Mouse (Mus musculus) CD4-positive helper T cell, adult 2 months (primary cell): ENCODE data around the gene Mrgpra2a.
"Not testable (repeated sequence)": the region's sequence is repeated elsewhere in the genome, so short reads cannot be mapped to it uniquely, and the experiment has no call there.

ENCODE experiments used
- DNase-seq: peaks from one replicate; pipeline ENCODE4 v3.0.0-alpha.2; 2012; ENCODE audit warnings: low read depth, missing footprints, low spot score

Mrgpra2a gene

DNA sequence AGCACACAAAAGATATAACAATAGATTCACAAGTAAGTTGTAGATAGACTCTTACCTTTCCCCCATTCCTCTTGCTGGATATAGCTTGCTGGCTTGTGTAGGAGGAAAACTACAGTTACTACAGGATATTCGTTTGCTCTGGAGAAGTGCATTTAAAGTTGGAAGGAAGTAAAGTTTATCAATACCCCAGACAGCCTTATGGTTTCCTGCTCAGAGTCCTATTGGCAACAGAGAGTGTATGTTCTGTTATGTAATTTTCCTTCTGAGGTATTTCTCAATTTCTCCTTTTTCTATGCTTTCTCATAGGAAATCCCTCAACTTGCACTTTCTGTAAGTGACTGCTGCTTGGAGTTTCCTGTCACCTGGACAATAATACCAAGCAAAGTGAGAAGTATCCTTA lies at the start of gene Mrgpra2a:
Gene Mrgpra2a (minus strand): TSS at position 125 of the 400 bp plus-strand sequence.
- not testable (repeated sequence) for DNase-seq

DNA sequence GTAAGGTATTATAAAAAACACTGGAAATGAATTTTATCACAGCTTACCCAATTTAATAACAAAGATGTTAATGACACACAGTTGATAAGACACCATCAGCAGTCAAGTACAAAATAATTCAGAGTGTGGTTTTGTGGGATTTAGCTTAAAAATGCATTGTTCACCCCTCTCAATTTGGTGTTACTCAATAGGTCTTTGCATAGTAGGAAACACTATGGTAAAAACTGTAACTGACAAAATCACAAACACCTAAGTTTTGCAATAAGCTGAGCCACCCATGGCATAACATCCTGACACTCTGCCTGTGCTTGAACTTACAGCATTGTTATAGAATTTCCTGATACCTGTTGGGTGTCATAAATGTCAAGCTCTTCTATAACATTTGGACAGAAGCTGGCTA lies 39.3 kb upstream of the Mrgpra2a start:
- DNase-seq, result not testable (repeated sequence)

DNA sequence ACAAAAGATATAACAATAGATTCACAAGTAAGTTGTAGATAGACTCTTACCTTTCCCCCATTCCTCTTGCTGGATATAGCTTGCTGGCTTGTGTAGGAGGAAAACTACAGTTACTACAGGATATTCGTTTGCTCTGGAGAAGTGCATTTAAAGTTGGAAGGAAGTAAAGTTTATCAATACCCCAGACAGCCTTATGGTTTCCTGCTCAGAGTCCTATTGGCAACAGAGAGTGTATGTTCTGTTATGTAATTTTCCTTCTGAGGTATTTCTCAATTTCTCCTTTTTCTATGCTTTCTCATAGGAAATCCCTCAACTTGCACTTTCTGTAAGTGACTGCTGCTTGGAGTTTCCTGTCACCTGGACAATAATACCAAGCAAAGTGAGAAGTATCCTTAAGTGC lies 37.5 kb upstream of the Mrgpra2a start:
- DNase-seq, result not testable (repeated sequence)

DNA sequence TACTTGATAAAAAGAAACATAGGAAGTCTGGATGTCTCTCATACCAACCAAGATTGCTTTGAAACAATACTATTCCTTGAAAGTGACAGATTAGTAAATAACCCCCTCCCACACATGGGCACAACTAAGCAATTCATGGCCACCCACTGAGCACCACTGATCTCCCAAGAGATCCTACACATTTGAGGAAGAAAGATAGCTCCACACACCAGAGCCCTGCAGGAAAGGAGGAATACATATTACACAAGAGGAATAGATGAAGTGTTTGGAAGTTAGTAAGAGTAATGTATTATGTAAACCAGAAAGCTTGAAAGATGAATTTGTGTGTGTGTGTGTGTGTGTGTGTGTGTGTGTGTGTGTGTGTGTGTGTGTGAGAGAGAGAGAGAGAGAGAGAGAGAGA lies 31.2 kb upstream of the Mrgpra2a start:
- not testable (repeated sequence) for DNase-seq

DNA sequence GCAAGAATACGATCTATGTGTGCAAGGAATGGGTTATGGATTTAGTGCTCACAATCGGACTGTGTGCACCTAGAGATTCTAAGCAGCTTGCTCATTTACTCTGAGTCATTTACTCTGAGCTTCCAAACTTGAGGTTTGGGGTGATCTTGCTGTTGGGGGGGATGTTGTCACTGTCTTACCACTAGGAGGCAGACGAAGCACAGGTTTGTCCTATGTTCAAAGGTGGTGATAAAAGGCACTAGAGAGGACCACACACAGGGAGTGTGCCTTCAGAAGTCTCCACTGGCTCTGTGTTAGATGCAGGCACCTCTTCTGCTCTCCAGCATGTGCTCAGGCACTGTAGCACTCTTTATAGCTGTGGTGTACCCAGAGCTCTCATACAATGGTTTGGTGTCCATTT lies 22.0 kb upstream of the Mrgpra2a start:
- DNase-seq, result not testable (repeated sequence)

DNA sequence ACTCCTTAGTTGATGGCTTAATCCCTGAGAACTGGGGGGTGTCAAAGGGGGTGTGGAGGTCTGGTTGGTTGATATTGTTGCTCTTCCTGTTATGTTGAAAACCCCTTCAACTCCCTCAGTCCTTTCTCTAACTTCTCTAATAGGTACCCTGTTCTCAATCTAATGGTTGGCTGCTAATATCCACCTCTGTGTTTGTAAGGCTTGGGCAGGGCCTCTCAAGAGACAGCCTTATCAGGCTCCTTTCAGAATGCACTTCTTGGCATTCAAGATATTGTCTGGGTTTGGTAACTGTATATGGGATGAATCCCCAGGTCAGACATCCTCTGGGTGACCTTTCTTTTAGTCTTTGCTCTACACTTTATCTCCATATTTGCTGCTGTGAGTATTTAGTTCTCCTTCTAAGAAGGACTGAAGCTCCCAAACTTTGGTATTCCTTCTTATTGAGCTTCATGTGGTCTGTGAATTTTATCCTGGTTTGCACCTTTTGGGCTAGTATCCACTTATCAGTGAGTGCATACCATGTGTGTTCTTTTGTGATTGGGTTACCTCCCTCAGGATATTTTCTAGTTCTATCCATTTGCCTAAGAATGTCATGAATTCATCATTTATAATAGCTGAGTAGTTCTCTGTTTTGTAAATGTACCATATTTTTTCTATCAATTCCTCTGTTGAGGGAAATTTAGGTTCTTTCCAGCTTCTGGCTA lies 13.5 kb upstream of the Mrgpra2a start:
- not testable (repeated sequence) for DNase-seq

DNA sequence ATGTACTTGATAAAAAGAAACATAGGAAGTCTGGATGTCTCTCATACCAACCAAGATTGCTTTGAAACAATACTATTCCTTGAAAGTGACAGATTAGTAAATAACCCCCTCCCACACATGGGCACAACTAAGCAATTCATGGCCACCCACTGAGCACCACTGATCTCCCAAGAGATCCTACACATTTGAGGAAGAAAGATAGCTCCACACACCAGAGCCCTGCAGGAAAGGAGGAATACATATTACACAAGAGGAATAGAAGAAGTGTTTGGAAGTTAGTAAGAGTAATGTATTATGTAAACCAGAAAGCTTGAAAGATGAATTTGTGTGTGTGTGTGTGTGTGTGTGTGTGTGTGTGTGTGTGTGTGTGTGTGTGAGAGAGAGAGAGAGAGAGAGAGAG lies 6.2 kb downstream of the Mrgpra2a start:
- not testable (repeated sequence) for DNase-seq

DNA sequence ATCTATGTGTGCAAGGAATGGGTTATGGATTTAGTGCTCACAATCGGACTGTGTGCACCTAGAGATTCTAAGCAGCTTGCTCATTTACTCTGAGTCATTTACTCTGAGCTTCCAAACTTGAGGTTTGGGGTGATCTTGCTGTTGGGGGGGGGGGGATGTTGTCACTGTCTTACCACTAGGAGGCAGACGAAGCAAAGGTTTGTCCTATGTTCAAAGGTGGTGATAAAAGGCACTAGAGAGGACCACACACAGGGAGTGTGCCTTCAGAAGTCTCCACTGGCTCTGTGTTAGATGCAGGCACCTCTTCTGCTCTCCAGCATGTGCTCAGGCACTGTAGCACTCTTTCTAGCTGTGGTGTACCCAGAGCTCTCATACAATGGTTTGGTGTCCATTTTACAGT lies 15.5 kb downstream of the Mrgpra2a start:
- DNase-seq, result not testable (repeated sequence)

DNA sequence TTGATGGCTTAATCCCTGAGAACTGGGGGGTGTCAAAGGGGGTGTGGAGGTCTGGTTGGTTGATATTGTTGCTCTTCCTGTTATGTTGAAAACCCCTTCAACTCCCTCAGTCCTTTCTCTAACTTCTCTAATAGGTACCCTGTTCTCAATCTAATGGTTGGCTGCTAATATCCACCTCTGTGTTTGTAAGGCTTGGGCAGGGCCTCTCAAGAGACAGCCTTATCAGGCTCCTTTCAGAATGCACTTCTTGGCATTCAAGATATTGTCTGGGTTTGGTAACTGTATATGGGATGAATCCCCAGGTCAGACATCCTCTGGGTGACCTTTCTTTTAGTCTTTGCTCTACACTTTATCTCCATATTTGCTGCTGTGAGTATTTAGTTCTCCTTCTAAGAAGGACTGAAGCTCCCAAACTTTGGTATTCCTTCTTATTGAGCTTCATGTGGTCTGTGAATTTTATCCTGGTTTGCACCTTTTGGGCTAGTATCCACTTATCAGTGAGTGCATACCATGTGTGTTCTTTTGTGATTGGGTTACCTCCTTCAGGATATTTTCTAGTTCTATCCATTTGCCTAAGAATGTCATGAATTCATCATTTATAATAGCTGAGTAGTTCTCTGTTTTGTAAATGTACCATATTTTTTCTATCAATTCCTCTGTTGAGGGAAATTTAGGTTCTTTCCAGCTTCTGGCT lies 24.0 kb downstream of the Mrgpra2a start:
- DNase-seq, result not testable (repeated sequence)

DNA sequence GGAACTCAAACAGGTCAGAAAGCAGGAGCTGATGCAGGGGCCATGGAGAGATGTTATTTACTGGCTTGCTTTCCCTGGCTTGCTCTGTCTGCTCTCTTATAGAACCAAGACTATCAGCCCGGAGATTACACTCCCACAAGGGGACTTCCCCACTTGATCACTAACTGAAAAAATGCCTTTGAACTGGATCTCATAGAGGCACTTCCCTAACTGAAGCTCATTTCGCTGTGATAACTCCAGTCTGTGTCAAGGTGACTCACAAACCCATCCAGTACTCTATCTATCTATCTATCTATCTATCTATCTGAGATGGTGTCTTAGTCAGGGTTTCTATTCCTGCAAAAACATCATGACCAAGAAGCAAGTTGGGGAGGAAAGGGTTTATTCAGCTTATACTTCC lies 41.3 kb downstream of the Mrgpra2a start:
- peak; percentile 3 for DNase-seq

DNA sequence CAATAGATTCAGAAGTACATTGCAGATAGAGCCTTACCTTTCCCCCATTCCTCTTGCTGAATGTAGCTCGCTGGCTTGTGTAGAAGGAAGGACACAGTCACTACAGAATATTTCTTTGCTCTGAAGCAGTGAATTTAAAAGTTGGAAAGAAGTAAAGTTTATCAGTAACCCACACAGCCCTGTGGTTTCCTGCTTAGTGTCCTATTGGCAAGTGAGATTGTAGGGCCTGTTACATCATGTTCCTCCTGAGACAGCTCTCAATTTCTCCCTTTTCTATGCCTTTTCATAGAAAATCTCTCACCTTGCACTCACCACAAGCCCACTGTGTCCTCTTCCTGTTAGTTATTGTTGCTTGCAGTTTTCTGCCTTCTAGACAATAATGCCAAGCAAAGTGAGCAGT lies 42.4 kb downstream of the Mrgpra2a start:
- no peak for DNase-seq

DNA sequence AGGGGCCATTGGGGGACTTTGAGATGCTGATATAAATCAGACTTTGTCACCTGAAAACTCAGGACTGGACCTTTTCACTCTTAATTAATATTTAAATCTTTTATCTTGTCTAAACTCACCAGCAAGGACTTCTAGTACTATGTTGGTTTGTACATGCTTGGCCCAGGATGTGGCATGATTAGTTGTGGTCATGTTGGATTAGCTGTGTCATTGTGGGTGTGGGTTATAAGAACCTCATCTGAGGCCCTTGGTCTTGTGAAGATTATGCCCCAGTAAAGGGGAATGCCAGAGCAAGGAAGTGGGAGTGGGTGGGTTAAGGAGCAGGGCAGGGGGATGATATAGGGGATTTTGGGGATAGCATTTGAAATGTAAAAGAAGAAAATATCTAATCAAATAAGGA lies 50.8 kb downstream of the Mrgpra2a start:
- DNase-seq, result no peak
